9 mouse cellular contexts compared by ENCODE assay signal in the genomic region with DNA sequence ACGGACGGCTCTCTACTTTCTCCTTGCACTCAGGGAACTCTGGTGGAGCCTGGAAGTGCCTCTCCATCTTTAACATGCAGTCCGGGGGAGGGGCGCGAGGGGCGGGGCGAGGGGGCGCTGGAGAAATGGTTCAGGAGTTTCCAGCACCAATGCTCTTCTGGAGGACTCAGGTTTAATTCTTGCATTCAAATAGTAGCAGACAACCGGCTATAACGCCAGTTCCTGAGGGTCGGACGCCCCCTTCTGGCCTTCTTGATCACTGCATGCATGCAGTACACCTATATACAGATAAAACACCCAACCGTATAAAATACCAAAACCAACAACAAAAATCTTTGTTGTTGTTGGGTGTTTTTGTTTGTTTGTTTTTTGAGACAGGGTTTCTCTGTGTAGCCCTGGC. TPM values are rescaled to one million over a fixed set of nuclear protein-coding genes. Genes with fewer than 3 reads are reported as not detected.
DNase-seq lines count a peak whose midpoint lies in the region; ATAC-seq and TF ChIP-seq lines count a peak whose summit lies in the region.
"Had no signal": no experiment of that assay in that cellular context is flagged by ENCODE, and none has a peak within 500 bp of the region (broad histone marks: within the 10 kb centered on the region; RNA-seq: fewer than 3 reads in every experiment).

No protein-coding gene starts in this region.

- no peak for TF ChIP-seq POLR2A in testis, adult 2 months (IDR thresholded peaks at IDR 0.05; ENCODE audit: control insufficient read depth, low read depth, low read length)

- no peaks in the 10 kb centered on the region for H3K27me3 ChIP-seq in neural tube, embryonic 15.5 days (replicated peaks)
- no peaks in the 10 kb centered on the region for H3K27me3 ChIP-seq in testis, adult 2 months (ENCODE audit: control insufficient read depth, insufficient read depth, low read length)

- ATAC-seq in cerebellum, adult (ENCODE audit: insufficient number of reproducible peaks, low FRiP score, low TSS enrichment): no peak
- ATAC-seq in neural tube, embryonic 15.5 days (ENCODE audit: low FRiP score): no peak
- no peak for ATAC-seq in megakaryocyte, adult 5-6 weeks (ENCODE audit: poor library complexity, severe bottlenecking)

- peak; percentile 58 to 66 for DNase-seq in cerebellum, postnatal 10 days
- peak; percentile 44 for DNase-seq in neural tube, embryonic 10.5 days (ENCODE audit: extremely low spot score, low spot score)
- peak; percentile 45 to 83 for DNase-seq in kidney, postnatal 36 days
- no peak for DNase-seq in right cerebral cortex, postnatal 36 days (ENCODE audit: low spot score in 2 of 2)

- H3K4me2 ChIP-seq in neural tube, embryonic 15.5 days: no peak overlapping the region
- H3K4me2 ChIP-seq: neural tube, embryonic 13.5 days had no signal

- H3K9ac ChIP-seq in neural tube, embryonic 15.5 days (replicated peaks): no peak overlapping the region
- H3K9ac ChIP-seq: neural tube, embryonic 13.5 days had no signal

- peak; percentile 77; the same call in 1 of the 2 replicates for TF ChIP-seq CTCF in testis, adult 2 months (IDR thresholded peaks at IDR 0.05; ENCODE audit: control insufficient read depth, insufficient read depth, insufficient replicate concordance, low read depth, low read length)

- H3K9me3 ChIP-seq in neural tube, embryonic 15.5 days (replicated peaks): no peaks in the 10 kb centered on the region
- H3K9me3 ChIP-seq: neural tube, embryonic 13.5 days had no signal

- H3K36me3 ChIP-seq in neural tube, embryonic 15.5 days: no peaks in the 10 kb centered on the region
- H3K36me3 ChIP-seq in testis, adult 2 months (ENCODE audit: control insufficient read depth, insufficient read depth, low read length): no peaks in the 10 kb centered on the region
- H3K36me3 ChIP-seq: neural tube, embryonic 13.5 days had no signal

- 19% methylated on average over 13 of the region's 13 CpGs for WGBS in neural tube, embryonic 15.5 days

- H3K4me1 ChIP-seq in neural tube, embryonic 15.5 days: no peaks in the 10 kb centered on the region
- peaks cover 3% of the 10 kb centered on the region; the same call in 1 of the 2 replicates for H3K4me1 ChIP-seq in testis, adult 2 months (ENCODE audit: control insufficient read depth, insufficient read depth, low read length)

- no peak overlapping the region for H3K27ac ChIP-seq in neural tube, embryonic 15.5 days (replicated peaks)
- H3K27ac ChIP-seq in testis, adult 2 months (ENCODE audit: control insufficient read depth, insufficient read depth, low read depth, low read length): no peak overlapping the region
- H3K27ac ChIP-seq: neural tube, embryonic 13.5 days had no signal

- no peak overlapping the region for H3K4me3 ChIP-seq in neural tube, embryonic 15.5 days (replicated peaks)
- H3K4me3 ChIP-seq in testis, adult 2 months (ENCODE audit: control insufficient read depth, low read depth, low read length): no peak overlapping the region
- H3K4me3 ChIP-seq: neural tube, embryonic 13.5 days had no signal

RNA-seq across cellular contexts. Expression of gene Syngr1, which starts 25.7 kb away (rescaled TPM):
- 59.3 and 64.6 TPM in 2 replicates for polyA plus RNA-seq in neural tube, embryonic 15.5 days (2015; fragmentation: Nextera tagmentation; extraction: Ambion mirVana)
- 7.9 and 8.5 TPM in 2 replicates for polyA plus RNA-seq in testis, adult 2 months (2012; rRNA removed)
- total RNA-seq in megakaryocyte, adult 5-6 weeks (2015): 3.2 and 3.9 TPM in 2 replicates
- 0.08 and 0.22 TPM in 2 replicates for total RNA-seq in megakaryocyte, adult 5-6 weeks (2017)

RNA-seq across cellular contexts. Expression of gene Rpl3, which starts 26.3 kb away (rescaled TPM):
- 526 and 732 TPM in 2 replicates for polyA plus RNA-seq in neural tube, embryonic 15.5 days (2015; fragmentation: Nextera tagmentation; extraction: Ambion mirVana)
- polyA plus RNA-seq in testis, adult 2 months (2012; rRNA removed): 122 and 154 TPM in 2 replicates
- total RNA-seq in megakaryocyte, adult 5-6 weeks (2015): 965 and 1,027 TPM in 2 replicates
- total RNA-seq in megakaryocyte, adult 5-6 weeks (2017): 1,404 and 1,498 TPM in 2 replicates

RNA-seq across cellular contexts. Expression of gene Pdgfb, which starts 50.6 kb away (rescaled TPM):
- 6.5 and 7.0 TPM in 2 replicates for polyA plus RNA-seq in neural tube, embryonic 15.5 days (2015; fragmentation: Nextera tagmentation; extraction: Ambion mirVana)
- 1.6 and 1.9 TPM in 2 replicates for polyA plus RNA-seq in testis, adult 2 months (2012; rRNA removed)
- 1.3 and 1.6 TPM in 2 replicates for total RNA-seq in megakaryocyte, adult 5-6 weeks (2015)
- 0.40 and 1.7 TPM in 2 replicates for total RNA-seq in megakaryocyte, adult 5-6 weeks (2017)

Comparison
In these comparisons a context has a peak if more than half of its experiments do, and no peak if none do; other contexts are left out.
1. DNase-seq: peak in cerebellum, postnatal 10 days (2 of 2), neural tube, embryonic 10.5 days (single experiment) and kidney, postnatal 36 days (2 of 2); none in right cerebral cortex, postnatal 36 days (0 of 2).